Mouse (Mus musculus): Measurements from ENCODE around the gene Zfp872. TPM values are rescaled to one million over a fixed set of nuclear protein-coding genes. Genes with fewer than 3 reads are reported as not detected.
"Not testable (repeated sequence)": the region's sequence is repeated elsewhere in the genome, so short reads cannot be mapped to it uniquely, and the experiment has no call there.

The Zfp872 gene
- polyA plus RNA-seq, 1 experiment from 2014 or later = 0.13 TPM

DNA sequence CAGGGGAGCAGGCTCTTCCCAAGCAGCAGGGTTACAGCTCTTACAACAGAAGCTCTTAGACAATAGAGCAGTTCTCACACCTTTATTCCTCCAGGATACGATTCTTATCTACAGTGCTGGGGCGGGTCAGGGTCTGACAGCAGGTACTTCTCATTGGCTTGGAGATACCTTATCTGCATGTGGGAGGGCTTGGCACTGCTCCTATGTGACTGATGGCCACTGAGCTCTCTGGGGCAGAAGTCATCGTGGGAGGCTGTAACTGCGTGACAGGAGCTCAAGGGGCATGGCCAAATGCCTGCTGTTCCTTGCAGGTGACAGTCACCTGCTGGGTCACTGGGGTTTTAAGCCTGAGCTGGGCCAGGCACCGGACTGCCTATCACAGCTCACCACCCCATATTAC lies 8.5 kb downstream of the Zfp872 start:
- no peaks in the 10 kb centered on the region for H3K4me1 ChIP-seq
- WGBS = 55% methylated on average over 5 of the region's 5 CpGs
- H3K4me2 ChIP-seq (replicated peaks) = no peak overlapping the region
- peaks cover 19% of the 10 kb centered on the region for H3K9me3 ChIP-seq
- H3K27me3 ChIP-seq (replicated peaks) = no peaks in the 10 kb centered on the region
- no peak overlapping the region for H3K27ac ChIP-seq
- H3K4me3 ChIP-seq = no peak overlapping the region
- no peaks in the 10 kb centered on the region; the same call in 1 of the 2 replicates for H3K36me3 ChIP-seq
- H3K9ac ChIP-seq = no peak overlapping the region
- no peak for ATAC-seq (ENCODE audit: low FRiP score, low read depth)

DNA sequence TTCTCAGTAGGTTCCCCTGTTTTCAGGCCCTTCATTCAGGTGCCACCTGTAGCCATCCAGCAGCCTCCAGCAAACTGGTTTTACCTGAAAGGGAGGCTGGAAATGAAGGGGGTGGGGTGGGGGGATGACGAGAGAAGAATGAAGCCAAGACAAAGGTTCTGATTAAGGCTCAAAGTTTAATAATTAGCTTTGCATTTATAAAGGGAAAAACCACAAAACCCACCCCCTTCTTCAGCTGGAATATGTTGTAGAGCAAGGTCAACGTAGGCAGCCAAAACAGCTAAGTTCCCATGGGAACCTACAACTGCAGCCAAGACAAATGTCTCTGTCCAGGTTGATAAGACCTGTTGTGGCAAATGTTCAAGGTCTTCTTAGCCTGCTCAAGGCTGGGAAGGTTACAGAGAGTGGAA lies 25.9 kb downstream of the Zfp872 start:
- Histone ChIP-seq H3K4me1 (no peaks in the 10 kb centered on the region), H3K9ac (no peak overlapping the region), H3K9me3 (no peaks in the 10 kb centered on the region), H3K27me3 (replicated peaks) (no peaks in the 10 kb centered on the region), H3K4me2 (replicated peaks) (no peak overlapping the region), H3K36me3 (no peaks in the 10 kb centered on the region), H3K4me3 (no peak overlapping the region), H3K27ac (no peak overlapping the region)
- 72% methylated on average over 2 of the region's 2 CpGs for WGBS
- ATAC-seq (ENCODE audit: low FRiP score, low read depth) = no peak

DNA sequence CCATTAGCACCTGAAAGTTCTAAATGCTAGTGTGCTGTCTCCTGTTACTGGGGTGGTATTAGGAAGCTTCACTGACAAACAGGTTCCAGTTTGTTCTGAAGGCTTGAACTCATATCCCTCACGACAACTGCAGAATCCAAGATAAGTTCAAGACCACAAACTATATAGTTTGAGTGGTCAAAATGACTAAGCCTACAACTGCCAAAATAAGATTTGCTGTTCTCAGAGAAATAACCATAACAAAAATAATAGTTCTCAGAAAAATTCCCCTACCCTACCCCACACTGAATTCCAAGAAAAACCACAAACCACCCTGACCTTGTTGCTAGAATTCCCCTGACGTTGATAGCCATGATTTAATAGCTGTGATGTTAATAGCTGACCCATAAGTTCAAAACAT lies 26.7 kb downstream of the Zfp872 start:
- WGBS = 92% methylated on average over 2 of the region's 2 CpGs
- no peaks in the 10 kb centered on the region for H3K27me3 ChIP-seq (replicated peaks)

DNA sequence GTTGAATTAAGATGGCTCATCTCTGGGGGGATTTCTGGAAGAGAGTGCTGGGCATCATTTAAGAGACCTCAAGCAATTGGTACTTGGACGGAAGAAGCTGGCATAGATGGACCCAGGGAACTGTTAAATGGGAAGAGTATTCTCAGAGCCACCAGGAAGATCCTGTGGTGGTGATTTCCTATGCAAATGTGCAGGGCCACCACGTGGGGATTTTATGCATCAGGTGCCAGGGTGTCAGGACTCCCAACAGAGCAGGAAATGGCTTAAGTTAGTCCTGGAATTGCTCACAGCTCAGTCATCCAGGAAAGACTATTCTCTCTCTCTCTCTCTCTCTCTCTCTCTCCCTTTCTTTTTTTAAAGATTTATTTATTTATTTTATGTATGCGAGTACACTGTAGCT lies 28.8 kb downstream of the Zfp872 start:
- H3K9ac ChIP-seq = no peak overlapping the region
- ATAC-seq (ENCODE audit: low FRiP score, low read depth) = no peak
- WGBS = 53% methylated on average over 3 of the region's 3 CpGs
- no peaks in the 10 kb centered on the region for H3K36me3 ChIP-seq
- H3K27ac ChIP-seq = no peak overlapping the region
- no peak overlapping the region for H3K4me2 ChIP-seq (replicated peaks)
- no peaks in the 10 kb centered on the region for H3K4me1 ChIP-seq
- H3K9me3 ChIP-seq = no peaks in the 10 kb centered on the region
- no peak overlapping the region for H3K4me3 ChIP-seq
- H3K27me3 ChIP-seq (replicated peaks) = no peaks in the 10 kb centered on the region

More for the DNA sequence above, 26.7 kb downstream of the Zfp872 start:
- H3K4me3 ChIP-seq = no peak overlapping the region
- H3K4me2 ChIP-seq (replicated peaks) = no peak overlapping the region
- H3K9me3 ChIP-seq = no peaks in the 10 kb centered on the region
- H3K27ac ChIP-seq = no peak overlapping the region
- H3K4me1 ChIP-seq = no peaks in the 10 kb centered on the region
- no peak for ATAC-seq (ENCODE audit: low FRiP score, low read depth)
- no peaks in the 10 kb centered on the region for H3K36me3 ChIP-seq
- H3K9ac ChIP-seq = no peak overlapping the region

DNA sequence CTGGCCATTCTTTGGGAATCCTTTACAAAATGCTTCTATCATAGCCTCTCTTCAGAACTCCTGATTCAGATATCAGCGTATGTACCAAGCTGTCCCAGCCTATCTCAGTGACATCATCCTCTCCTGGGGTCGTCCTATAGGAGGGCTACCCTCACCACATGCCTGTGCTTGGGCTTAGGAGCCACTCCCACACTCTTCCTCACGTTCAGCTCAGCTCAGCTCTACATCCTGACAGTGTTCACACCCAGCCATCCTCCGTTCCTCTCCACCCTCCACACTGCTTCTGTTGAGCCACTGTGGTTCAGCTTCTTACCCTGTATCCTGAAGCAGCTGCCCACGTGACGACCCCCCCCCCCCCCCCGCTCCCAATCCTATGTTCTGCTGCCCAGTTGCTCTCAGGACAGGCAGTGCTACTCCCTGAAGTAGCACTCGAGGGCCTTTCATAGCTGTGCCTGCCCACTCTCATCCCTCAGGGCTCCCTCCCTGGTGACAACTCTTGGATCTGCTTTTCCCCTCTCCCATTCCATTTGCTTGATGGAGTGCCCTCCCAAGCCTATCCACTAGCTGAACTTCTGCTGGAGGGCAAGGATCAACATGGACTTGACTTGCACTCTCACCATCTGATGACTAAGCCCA lies 30.1 kb downstream of the Zfp872 start:
- no peak overlapping the region for H3K4me3 ChIP-seq
- no peaks in the 10 kb centered on the region for H3K9me3 ChIP-seq
- H3K4me2 ChIP-seq (replicated peaks) = no peak overlapping the region
- H3K27me3 ChIP-seq (replicated peaks) = no peaks in the 10 kb centered on the region
- no peak overlapping the region for H3K27ac ChIP-seq
- no peaks in the 10 kb centered on the region for H3K36me3 ChIP-seq
- no peaks in the 10 kb centered on the region for H3K4me1 ChIP-seq
- ATAC-seq (ENCODE audit: low FRiP score, low read depth) = no peak
- H3K9ac ChIP-seq = no peak overlapping the region
- 59% methylated on average over 6 of the region's 8 CpGs for WGBS

DNA sequence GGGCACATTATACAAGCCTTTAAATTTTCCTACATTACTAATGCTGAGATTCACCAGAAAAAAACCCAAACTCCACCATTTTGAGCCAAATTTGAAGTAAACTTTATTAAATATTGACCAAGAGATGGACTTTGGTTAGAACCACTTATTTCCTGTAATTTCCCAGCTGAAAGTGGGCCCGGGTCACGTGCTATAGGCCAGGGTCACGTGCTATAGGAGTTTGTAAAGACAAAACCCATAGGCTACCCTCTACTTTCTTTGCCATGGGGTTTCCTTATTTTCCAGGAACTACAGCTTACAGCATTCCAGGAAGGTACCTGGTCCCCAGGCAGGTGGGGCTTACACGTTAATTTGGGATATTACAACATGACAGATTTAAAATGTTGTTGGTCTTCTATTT lies 36.2 kb downstream of the Zfp872 start:
- Histone ChIP-seq H3K27ac (no peak overlapping the region), H3K4me2 (replicated peaks) (no peak overlapping the region), H3K9me3 (no peaks in the 10 kb centered on the region), H3K9ac (no peak overlapping the region), H3K36me3 (no peaks in the 10 kb centered on the region), H3K4me3 (no peak overlapping the region), H3K4me1 (peaks cover 4% of the 10 kb centered on the region; the same call in 1 of the 2 replicates), H3K27me3 (replicated peaks) (no peaks in the 10 kb centered on the region)
- WGBS = 94% methylated on average over 4 of the region's 4 CpGs
- no peak for ATAC-seq (ENCODE audit: low FRiP score, low read depth)

DNA sequence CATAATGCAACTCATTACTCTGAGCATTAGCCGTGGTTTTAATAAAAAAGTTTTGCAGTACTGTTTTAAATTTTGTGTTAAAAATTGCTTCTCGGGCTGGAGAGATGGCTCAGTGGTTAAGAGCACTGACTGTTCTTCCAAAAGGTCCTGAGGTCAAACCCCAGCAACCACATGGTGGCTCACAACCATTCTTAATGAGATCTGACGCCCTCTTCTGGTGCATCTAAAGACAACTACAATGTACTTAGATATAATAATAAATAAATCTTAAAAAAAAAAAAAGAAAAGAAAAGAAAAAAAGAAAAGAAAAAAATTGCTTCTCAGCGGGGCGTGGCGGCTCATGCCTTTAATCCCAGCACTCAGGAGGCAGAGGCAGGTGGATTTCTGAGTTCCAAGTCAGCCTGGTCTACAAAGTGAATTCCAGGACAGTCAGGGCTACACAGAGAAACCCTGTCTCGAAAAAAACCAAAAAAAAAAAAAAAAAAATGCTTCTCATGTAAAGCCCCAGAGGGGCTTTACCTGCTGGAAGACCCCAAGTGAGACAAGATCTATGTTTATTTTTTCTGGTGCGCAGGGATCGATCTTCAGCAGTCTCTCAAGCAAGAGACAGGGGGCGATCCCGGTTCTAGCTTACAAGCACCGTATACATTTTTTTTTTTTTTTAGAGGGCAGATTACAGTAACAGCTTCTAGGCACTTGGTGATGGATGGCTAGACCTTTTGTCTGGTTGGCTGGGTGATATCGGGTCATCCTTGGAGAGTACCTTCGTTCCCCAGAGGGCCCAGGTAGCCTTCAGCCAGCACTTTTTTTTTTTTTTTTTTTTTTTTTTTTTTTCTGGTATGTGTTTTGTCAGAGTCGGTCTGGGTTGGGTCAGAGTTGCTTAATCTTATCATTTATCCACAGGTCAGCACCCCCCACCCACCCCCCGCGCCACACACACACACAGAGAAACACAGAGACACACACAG lies 36.9 kb downstream of the Zfp872 start:
- no peak overlapping the region for H3K27ac ChIP-seq
- peak; percentile 52 for ATAC-seq (ENCODE audit: low FRiP score, low read depth)

DNA sequence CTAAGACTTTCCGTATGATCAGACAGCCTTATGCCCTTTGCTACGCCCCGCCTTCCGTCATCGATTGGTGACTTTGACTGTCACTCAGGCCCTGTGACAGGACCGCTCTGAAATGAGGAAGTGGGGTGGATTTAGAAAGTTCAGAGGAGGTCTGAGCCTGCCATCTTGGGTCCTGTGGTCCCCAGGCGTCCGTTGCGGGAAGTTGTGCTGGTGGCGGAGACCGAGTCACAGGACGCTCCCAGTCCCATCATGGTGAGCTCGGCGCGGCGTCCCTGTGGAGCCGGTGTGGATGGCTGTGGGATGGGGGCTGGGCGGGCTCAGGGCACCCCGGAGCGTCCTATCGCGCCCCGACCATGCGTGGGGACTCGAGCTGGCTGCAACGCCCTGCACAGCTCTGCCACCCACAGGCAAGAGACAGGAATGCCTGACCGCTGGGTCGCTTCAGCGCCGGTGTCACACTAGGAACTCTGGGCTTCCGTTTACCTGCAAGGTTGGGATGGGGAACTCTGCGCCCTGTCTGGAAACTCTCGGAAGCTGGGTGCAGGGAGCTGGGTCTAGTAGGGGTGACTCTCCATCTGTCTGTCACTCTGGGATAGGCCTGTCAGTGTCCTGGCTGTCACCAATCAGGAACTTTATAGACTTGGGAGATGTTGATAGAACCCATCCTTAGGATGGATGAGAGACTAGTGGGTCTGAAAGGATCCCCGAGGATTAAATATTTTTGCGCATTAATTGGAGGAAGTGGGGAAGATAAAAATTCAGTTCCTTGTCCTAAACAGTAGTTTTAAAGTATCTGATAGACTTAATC lies 37.9 kb downstream of the Zfp872 start, which contains the start of gene Zfp809:
TSS of gene Zfp809 (plus strand) at position 134 of the 808 bp plus-strand sequence.
- ATAC-seq (ENCODE audit: low FRiP score, low read depth) = peak; percentile 98

More for the DNA sequence above, 36.9 kb downstream of the Zfp872 start:
- Histone ChIP-seq H3K4me2 (replicated peaks) (peak overlapping the region; percentile 68), H3K36me3 (no peaks in the 10 kb centered on the region), H3K4me1 (peaks cover 4% of the 10 kb centered on the region; the same call in 1 of the 2 replicates), H3K9me3 (no peaks in the 10 kb centered on the region), H3K27me3 (replicated peaks) (no peaks in the 10 kb centered on the region), H3K4me3 (peak overlapping the region; percentile 68), H3K9ac (no peak overlapping the region)
- whole genome bisulfite sequencing = 25% methylated on average over 17 of the region's 17 CpGs

DNA sequence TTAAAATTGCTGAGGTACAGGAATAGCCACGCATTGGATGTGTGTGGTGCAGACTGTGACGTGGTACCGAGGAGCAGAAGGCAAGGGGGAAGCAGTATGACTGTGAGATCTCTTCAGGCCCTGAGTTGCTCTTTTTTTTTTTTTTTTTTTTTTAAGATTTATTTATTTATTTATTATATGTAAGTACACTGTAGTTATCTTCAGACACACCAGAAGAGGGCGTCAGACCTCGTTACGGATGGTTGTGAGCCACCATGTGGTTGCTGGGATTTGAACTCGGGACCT lies 38.4 kb downstream of the Zfp872 start:
- 67% methylated on average over 7 of the region's 7 CpGs for WGBS
- H3K9ac ChIP-seq; H3K4me3 ChIP-seq; H3K9me3 ChIP-seq; ATAC-seq (ENCODE audit: low FRiP score, low read depth); H3K27ac ChIP-seq; H3K36me3 ChIP-seq; H3K4me1 ChIP-seq; H3K27me3 ChIP-seq (replicated peaks): not testable (repeated sequence)
- H3K4me2 ChIP-seq (replicated peaks) = peak overlapping the region; percentile 68

More for the DNA sequence above, 37.9 kb downstream of the Zfp872 start, which contains the start of gene Zfp809:
- no peaks in the 10 kb centered on the region for H3K27me3 ChIP-seq (replicated peaks)
- H3K27ac ChIP-seq = peak within 1 kb of the TSS; percentile 72; the same call in 1 of the 2 replicates
- H3K4me1 ChIP-seq = peaks cover 4% of the 10 kb centered on the region; the same call in 1 of the 2 replicates
- peak within 1 kb of the TSS; percentile 65 for H3K9ac ChIP-seq
- 2% methylated on average over 35 of the region's 35 CpGs for WGBS
- no peaks in the 10 kb centered on the region for H3K36me3 ChIP-seq
- peak within 1 kb of the TSS; percentile 68 for H3K4me3 ChIP-seq
- peak within 1 kb of the TSS; percentile 68 for H3K4me2 ChIP-seq (replicated peaks)
- H3K9me3 ChIP-seq = no peaks in the 10 kb centered on the region

DNA sequence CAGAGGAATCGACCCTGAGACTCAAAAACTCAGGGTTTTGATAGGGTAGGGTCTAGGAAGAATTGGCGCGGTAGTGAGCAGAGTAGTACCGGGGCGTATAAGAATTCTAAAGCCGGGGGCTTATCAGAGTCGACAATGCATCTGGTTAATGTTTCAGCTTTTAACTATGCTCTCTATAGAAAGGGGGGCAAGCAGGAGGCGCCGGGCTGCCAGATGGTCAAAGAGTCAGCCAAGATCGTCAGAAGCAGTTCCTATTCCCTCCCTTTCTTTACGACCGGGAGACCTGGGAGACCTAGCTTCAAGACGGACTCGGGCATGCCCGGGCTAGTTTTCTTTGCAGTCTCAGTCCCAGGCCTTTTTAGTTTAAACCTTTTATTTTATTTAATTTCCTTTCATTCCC lies 39.0 kb downstream of the Zfp872 start:
- no peak for ATAC-seq (ENCODE audit: low FRiP score, low read depth)
- no peaks in the 10 kb centered on the region for H3K9me3 ChIP-seq
- H3K27ac ChIP-seq = no peak overlapping the region
- no peaks in the 10 kb centered on the region for H3K36me3 ChIP-seq
- no peak overlapping the region for H3K4me2 ChIP-seq (replicated peaks)
- no peak overlapping the region for H3K9ac ChIP-seq
- H3K4me1 ChIP-seq = peaks cover 4% of the 10 kb centered on the region; the same call in 1 of the 2 replicates
- no peaks in the 10 kb centered on the region for H3K27me3 ChIP-seq (replicated peaks)
- 84% methylated on average over 15 of the region's 15 CpGs for WGBS
- no peak overlapping the region for H3K4me3 ChIP-seq

DNA sequence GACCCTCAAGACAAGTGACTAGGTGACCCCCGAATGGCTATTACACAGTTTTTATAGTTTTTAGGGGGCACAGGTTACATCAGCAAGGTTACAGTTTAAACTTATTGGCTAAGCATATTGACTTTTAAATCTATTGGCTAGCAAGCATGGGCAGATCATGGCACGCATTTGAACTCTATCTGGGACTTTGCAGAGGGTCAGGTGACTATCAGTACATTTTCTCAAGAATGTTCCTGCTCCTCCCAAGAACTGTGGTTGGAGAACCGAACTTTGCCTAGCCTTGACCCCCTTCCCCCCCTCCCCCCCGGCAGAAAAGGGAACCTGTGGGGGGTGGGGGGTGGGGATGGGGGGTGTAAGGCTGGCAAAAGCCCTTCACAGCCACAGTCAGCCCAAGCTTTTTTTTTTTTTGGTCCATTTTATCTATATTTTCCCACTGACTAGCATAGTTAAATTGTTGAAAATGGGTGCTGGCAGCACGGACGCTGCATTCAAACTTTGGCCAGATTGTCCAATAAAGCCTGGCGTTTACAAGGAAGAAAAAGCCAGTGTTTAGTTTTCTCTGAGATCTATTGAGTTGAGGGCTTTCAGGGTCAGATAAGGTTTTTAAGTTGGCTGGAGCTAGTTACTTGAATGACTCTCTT lies 41.6 kb downstream of the Zfp872 start:
- no peak for ATAC-seq (ENCODE audit: low FRiP score, low read depth)
- H3K36me3 ChIP-seq = no peaks in the 10 kb centered on the region
- H3K9me3 ChIP-seq = no peaks in the 10 kb centered on the region
- H3K27ac ChIP-seq = no peak overlapping the region
- H3K4me1 ChIP-seq = peaks cover 4% of the 10 kb centered on the region; the same call in 1 of the 2 replicates
- no peak overlapping the region for H3K9ac ChIP-seq
- WGBS = 79% methylated on average over 7 of the region's 7 CpGs
- H3K4me3 ChIP-seq = no peak overlapping the region
- H3K27me3 ChIP-seq (replicated peaks) = no peaks in the 10 kb centered on the region
- H3K4me2 ChIP-seq (replicated peaks) = no peak overlapping the region
